Mouse (Mus musculus) neural tube, embryonic 14.5 days (tissue): ENCODE measurements around the gene Jade1. TPM values are rescaled to one million over a fixed set of nuclear protein-coding genes. Genes with fewer than 3 reads are reported as not detected.

Source experiments
- ATAC-seq: fragments of 200-750 bp; cut with Nextera tagmentation; 2 replicates; pipeline ENCODE4 v1.8.0; 2017; ENCODE audit warnings: low read depth, mild to moderate bottlenecking, moderate TSS enrichment, moderate library complexity
- H3K27ac ChIP-seq: fragments of 300-500 bp; sonication (generic); 2 replicates; pipeline ENCODE4 v1.5.1; 2014; ENCODE audit warnings: low read depth, mild to moderate bottlenecking, control low read depth, low read length, moderate library complexity, mixed read lengths
- H3K27me3 ChIP-seq: fragments of 300-500 bp; sonication (generic); 2 replicates; pipeline ENCODE4 v1.6.1; 2014; ENCODE audit warnings: low read length; ENCODE audit not compliant: control insufficient read depth, insufficient read depth
- H3K36me3 ChIP-seq: fragments of 300-500 bp; sonication (generic); 2 replicates; pipeline ENCODE4 v1.6.1; 2014; ENCODE audit warnings: low read length, mixed read lengths; ENCODE audit not compliant: control insufficient read depth, insufficient read depth
- H3K4me1 ChIP-seq: fragments of 300-500 bp; sonication (generic); 2 replicates; pipeline ENCODE4 v1.6.1; 2014; ENCODE audit warnings: low read length; ENCODE audit not compliant: control insufficient read depth, insufficient read depth
- H3K4me2 ChIP-seq: fragments of 300-500 bp; sonication (generic); 2 replicates; pipeline ENCODE4 v1.6.1; 2014; ENCODE audit warnings: mild to moderate bottlenecking, low read depth, low read length, control low read depth
- H3K4me3 ChIP-seq: fragments of 300-500 bp; sonication (generic); 2 replicates; pipeline ENCODE4 v1.5.1; 2014; ENCODE audit warnings: low read depth, low read length, control low read depth, mixed read lengths
- H3K9ac ChIP-seq: fragments of 300-500 bp; sonication (generic); replicated peaks from 2 replicates; pipeline ENCODE4 v1.6.1; 2014; ENCODE audit warnings: low read depth, mild to moderate bottlenecking, control low read depth, low read length, mixed read lengths
- H3K9me3 ChIP-seq: fragments of 300-500 bp; sonication (generic); 2 replicates; pipeline ENCODE4 v1.6.1; 2016; ENCODE audit warnings: low read length; ENCODE audit not compliant: control insufficient read depth
- WGBS: fragments of 180-500 bp; shearing (Covaris S2); extraction: QIAGEN DNeasy Blood & Tissue Kit; methylation state at CpG from one replicate; pipeline ENCODE4 v1.1.7; 2014; 5-methylcytosine and 5-hydroxymethylcytosine counted together
- polyA plus RNA-seq: library from polyadenylated mRNA; unstranded; fragments of >200 nt; fragmentation: Nextera tagmentation; extraction: Ambion mirVana; gene quantifications from 2 replicates; pipeline ENCODE4 v1.2.1, GENCODE M21; 2014

Gene Jade1
- polyA plus RNA-seq, 1 experiment from 2014 or later: 11.6 TPM

GRCm38 (mm10) chr3:41588495-41588894 lies 33.0 kb downstream of the Jade1 start:
- Histone ChIP-seq H3K27me3 (no peaks in the 10 kb centered on the region), H3K4me2 (no peak overlapping the region), H3K36me3 (no peaks in the 10 kb centered on the region), H3K9me3 (no peaks in the 10 kb centered on the region), H3K4me1 (peaks cover 2% of the 10 kb centered on the region; the same call in 1 of the 2 replicates), H3K4me3 (no peak overlapping the region), H3K9ac (no peak overlapping the region), H3K27ac (no peak overlapping the region)
- 73% methylated on average over 8 of the region's 8 CpGs for WGBS
- no peak for ATAC-seq

- H3K4me1 ChIP-seq: peaks cover 2% of the 10 kb centered on the region; the same call in 1 of the 2 replicates
- no peak overlapping the region for H3K4me2 ChIP-seq
- WGBS: 74% methylated on average over 19 of the region's 19 CpGs
- no peak overlapping the region for H3K4me3 ChIP-seq
- no peak for ATAC-seq
- H3K9me3 ChIP-seq: no peaks in the 10 kb centered on the region
- no peak overlapping the region for H3K9ac ChIP-seq
- peaks cover 8% of the 10 kb centered on the region for H3K36me3 ChIP-seq
- H3K27me3 ChIP-seq: no peaks in the 10 kb centered on the region
- no peak overlapping the region; the same call in 1 of the 2 replicates for H3K27ac ChIP-seq
Observed at GRCm38 (mm10) chr3:41589246-41589914, 33.8 kb downstream of the Jade1 start.

- Histone ChIP-seq H3K36me3 (peaks cover 8% of the 10 kb centered on the region), H3K9ac (no peak overlapping the region), H3K4me2 (no peak overlapping the region), H3K4me3 (no peak overlapping the region), H3K27ac (no peak overlapping the region), H3K27me3 (no peaks in the 10 kb centered on the region), H3K4me1 (peaks cover 2% of the 10 kb centered on the region; the same call in 1 of the 2 replicates), H3K9me3 (no peaks in the 10 kb centered on the region)
- WGBS: 97% methylated on average over 4 of the region's 4 CpGs
- ATAC-seq: no peak
Observed at GRCm38 (mm10) chr3:41589988-41590387, 34.5 kb downstream of the Jade1 start.

- H3K27ac ChIP-seq: no peak overlapping the region
- no peak overlapping the region for H3K4me2 ChIP-seq
- no peak for ATAC-seq
- peaks cover 8% of the 10 kb centered on the region for H3K36me3 ChIP-seq
- WGBS: 93% methylated on average over 20 of the region's 20 CpGs
- no peaks in the 10 kb centered on the region for H3K27me3 ChIP-seq
- peaks cover 2% of the 10 kb centered on the region; the same call in 1 of the 2 replicates for H3K4me1 ChIP-seq
- no peak overlapping the region for H3K4me3 ChIP-seq
- H3K9ac ChIP-seq: no peak overlapping the region
- H3K9me3 ChIP-seq: no peaks in the 10 kb centered on the region
Observed at GRCm38 (mm10) chr3:41590695-41591559, 35.4 kb downstream of the Jade1 start.

GRCm38 (mm10) chr3:41591651-41592170 lies 36.2 kb downstream of the Jade1 start:
- 95% methylated on average over 14 of the region's 14 CpGs for WGBS
- no peak overlapping the region for H3K4me2 ChIP-seq
- no peak for ATAC-seq
- H3K4me3 ChIP-seq: no peak overlapping the region
- H3K9ac ChIP-seq: no peak overlapping the region
- H3K27me3 ChIP-seq: no peaks in the 10 kb centered on the region
- H3K27ac ChIP-seq: no peak overlapping the region
- H3K36me3 ChIP-seq: peaks cover 8% of the 10 kb centered on the region
- H3K9me3 ChIP-seq: no peaks in the 10 kb centered on the region
- peaks cover 2% of the 10 kb centered on the region; the same call in 1 of the 2 replicates for H3K4me1 ChIP-seq

- no peak for ATAC-seq
- H3K4me2 ChIP-seq: no peak overlapping the region
- H3K9ac ChIP-seq: no peak overlapping the region
- H3K4me1 ChIP-seq: peaks cover 2% of the 10 kb centered on the region; the same call in 1 of the 2 replicates
- no peaks in the 10 kb centered on the region for H3K9me3 ChIP-seq
- no peak overlapping the region for H3K27ac ChIP-seq
- H3K4me3 ChIP-seq: no peak overlapping the region
- WGBS: 83% methylated on average over 7 of the region's 7 CpGs
- H3K27me3 ChIP-seq: no peaks in the 10 kb centered on the region
- peaks cover 8% of the 10 kb centered on the region for H3K36me3 ChIP-seq
Observed at GRCm38 (mm10) chr3:41592805-41593204, 37.3 kb downstream of the Jade1 start.

- Histone ChIP-seq H3K4me3 (no peak overlapping the region), H3K9ac (no peak overlapping the region), H3K36me3 (peaks cover 8% of the 10 kb centered on the region), H3K4me1 (no peaks in the 10 kb centered on the region), H3K9me3 (no peaks in the 10 kb centered on the region), H3K27ac (no peak overlapping the region), H3K4me2 (no peak overlapping the region), H3K27me3 (no peaks in the 10 kb centered on the region)
- ATAC-seq: no peak
- WGBS: 83% methylated on average over 9 of the region's 9 CpGs
Observed at GRCm38 (mm10) chr3:41594097-41594879, 38.8 kb downstream of the Jade1 start.

GRCm38 (mm10) chr3:41595010-41595409 lies 39.5 kb downstream of the Jade1 start:
- Histone ChIP-seq H3K27ac (no peak overlapping the region), H3K4me3 (no peak overlapping the region), H3K4me2 (no peak overlapping the region), H3K9ac (no peak overlapping the region), H3K4me1 (no peaks in the 10 kb centered on the region), H3K27me3 (no peaks in the 10 kb centered on the region), H3K9me3 (no peaks in the 10 kb centered on the region), H3K36me3 (peaks cover 8% of the 10 kb centered on the region)
- 99% methylated on average over 4 of the region's 4 CpGs for WGBS
- ATAC-seq: no peak
